Mouse (Mus musculus) cerebellum, adult 18-20 months (tissue): ENCODE results near the gene Sema4a.
A peak's percentile ranks its signal among the peaks of the same experiment; 100 is the strongest.

ENCODE experiments used
- DNase-seq, 2 experiments: peaks; one replicate each; pipeline ENCODE4 v3.0.0; 2021

Sema4a gene

GRCm38 (mm10) chr3:88425330-88425689, 35.7 kb downstream of the Sema4a start:
- DNase-seq = no peak

GRCm38 (mm10) chr3:88424605-88425329, 36.2 kb downstream of the Sema4a start, which contains the start of gene Slc25a44:
TSS of gene Slc25a44 (minus strand) at chr3:88425139.
- peak; percentile 91 to 99 for DNase-seq

- peak; percentile 73 to 75 for DNase-seq
Observed at GRCm38 (mm10) chr3:88422020-88422720, 38.8 kb downstream of the Sema4a start.

- DNase-seq = no peak
Observed at GRCm38 (mm10) chr3:88420771-88421170, 40.2 kb downstream of the Sema4a start.

- DNase-seq = no peak
Observed at GRCm38 (mm10) chr3:88418016-88418415, 43.0 kb downstream of the Sema4a start.

GRCm38 (mm10) chr3:88415668-88416067, 45.3 kb downstream of the Sema4a start:
- no peak for DNase-seq

GRCm38 (mm10) chr3:88412636-88413035, 48.3 kb downstream of the Sema4a start:
- DNase-seq = no peak

- no peak for DNase-seq
Observed at GRCm38 (mm10) chr3:88411681-88412080, 49.3 kb downstream of the Sema4a start.

- no peak for DNase-seq
Observed at GRCm38 (mm10) chr3:88410645-88411031, 50.3 kb downstream of the Sema4a start.

GRCm38 (mm10) chr3:88409741-88410644, 51.0 kb downstream of the Sema4a start, which contains the start of gene Pmf1:
TSS of gene Pmf1 (minus strand) at chr3:88410331.
- DNase-seq = peak; percentile 85 to 94

GRCm38 (mm10) chr3:88408953-88409352, 52.0 kb downstream of the Sema4a start:
- no peak for DNase-seq

- no peak for DNase-seq
Observed at GRCm38 (mm10) chr3:88407529-88407928, 53.5 kb downstream of the Sema4a start.

GRCm38 (mm10) chr3:88407090-88407489, 53.9 kb downstream of the Sema4a start:
- DNase-seq = peak; percentile 71 to 72

- no peak for DNase-seq
Observed at GRCm38 (mm10) chr3:88403522-88404230, 57.3 kb downstream of the Sema4a start.

- DNase-seq = peak; percentile 85 to 89
Observed at GRCm38 (mm10) chr3:88398666-88399065, 62.3 kb downstream of the Sema4a start.

- no peak for DNase-seq
Observed at GRCm38 (mm10) chr3:88395742-88396141, 65.2 kb downstream of the Sema4a start.

- no peak for DNase-seq
Observed at GRCm38 (mm10) chr3:88395288-88395687, 65.7 kb downstream of the Sema4a start.

GRCm38 (mm10) chr3:88393776-88394375, 67.1 kb downstream of the Sema4a start:
- no peak for DNase-seq
